Mouse (Mus musculus) bone marrow macrophage, adult 2 months (primary cell): ENCODE data around the gene Mpnd.

ENCODE experiments used
- CTCF ChIP-seq: IDR thresholded peaks from 2 replicates; pipeline ENCODE4 v1.5.1; 2012; ENCODE audit warnings: low read depth, mild to moderate bottlenecking, low read length, moderate library complexity
- POLR2A ChIP-seq: IDR thresholded peaks from 2 replicates; pipeline ENCODE4 v1.6.1; 2012; ENCODE audit warnings: mild to moderate bottlenecking, low read depth, low read length, borderline replicate concordance

DNA sequence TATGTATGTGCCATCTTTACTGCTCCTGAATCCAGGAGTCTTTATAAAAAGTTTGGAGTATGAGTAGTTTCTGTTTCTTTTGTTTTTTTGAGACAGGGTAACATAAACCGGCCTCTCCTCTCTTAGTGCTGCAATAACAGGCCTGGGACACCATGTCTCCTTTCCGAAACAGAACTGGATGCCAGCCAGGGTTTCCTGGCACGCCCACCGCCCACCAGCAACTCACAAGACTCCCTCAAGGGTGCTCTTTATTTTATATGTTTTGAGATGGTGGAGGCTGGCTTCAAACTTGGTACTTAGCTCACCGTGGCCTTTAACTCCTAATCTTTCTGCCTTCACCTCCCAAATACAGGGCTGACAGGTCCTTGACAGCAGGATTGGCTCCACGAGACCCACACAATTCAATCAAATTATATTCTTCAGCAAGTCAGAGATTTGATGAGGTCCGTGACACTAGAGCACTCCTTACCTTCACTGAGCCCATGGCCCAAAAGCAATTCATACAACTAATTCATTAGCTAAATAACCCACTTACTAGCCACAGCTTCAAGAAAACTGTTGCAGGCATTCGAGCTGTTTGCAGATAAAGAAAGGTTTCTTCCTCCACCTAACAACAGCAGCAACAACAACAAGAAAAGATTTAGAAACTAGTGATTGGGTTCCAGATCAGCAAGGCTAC lies 33.2 kb downstream of the Mpnd start:
- TF ChIP-seq CTCF (no peak), POLR2A (no peak)
